Mouse (Mus musculus) kidney, postnatal 25 days (tissue): ENCODE results near the gene 3110021N24Rik.

ENCODE experiments used
- DNase-seq, 2 experiments: peaks; one replicate each; pipeline ENCODE4 v3.0.0; 2021; ENCODE audit warnings: mixed read lengths in 2 of 2

The 3110021N24Rik gene

GRCm38 (mm10) chr4:108798083-108798830, 78.8 kb downstream of the 3110021N24Rik start:
- peak; percentile 79 to 93 for DNase-seq

DNA sequence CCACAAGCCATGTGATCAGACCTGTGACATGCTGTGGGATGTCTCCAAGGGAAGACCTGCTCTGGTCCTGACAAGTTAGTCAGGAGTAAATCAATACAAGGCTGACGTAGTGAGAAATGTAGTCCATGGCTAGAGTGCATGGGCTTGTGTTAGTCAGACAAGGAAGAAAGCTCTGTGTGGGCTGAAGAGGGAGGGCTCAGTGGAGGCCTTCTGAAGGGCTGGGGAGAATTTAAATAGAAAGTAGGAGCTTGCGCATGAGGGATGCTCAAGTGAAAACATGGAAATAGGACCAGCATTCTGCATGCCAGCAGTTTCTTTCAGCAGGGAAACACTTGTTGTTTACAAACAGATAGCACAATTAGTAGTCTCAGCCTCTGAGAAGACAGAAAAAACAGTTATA, 84.1 kb downstream of the 3110021N24Rik start:
- DNase-seq: no peak

GRCm38 (mm10) chr4:108811142-108811541, 91.7 kb downstream of the 3110021N24Rik start:
- no peak for DNase-seq

GRCm38 (mm10) chr4:108811550-108811949, 92.1 kb downstream of the 3110021N24Rik start:
- DNase-seq: no peak

- DNase-seq: no peak
Measured at GRCm38 (mm10) chr4:108825677-108826076, 106.2 kb downstream of the 3110021N24Rik start.

GRCm38 (mm10) chr4:108826096-108826495, 106.6 kb downstream of the 3110021N24Rik start:
- no peak for DNase-seq

DNA sequence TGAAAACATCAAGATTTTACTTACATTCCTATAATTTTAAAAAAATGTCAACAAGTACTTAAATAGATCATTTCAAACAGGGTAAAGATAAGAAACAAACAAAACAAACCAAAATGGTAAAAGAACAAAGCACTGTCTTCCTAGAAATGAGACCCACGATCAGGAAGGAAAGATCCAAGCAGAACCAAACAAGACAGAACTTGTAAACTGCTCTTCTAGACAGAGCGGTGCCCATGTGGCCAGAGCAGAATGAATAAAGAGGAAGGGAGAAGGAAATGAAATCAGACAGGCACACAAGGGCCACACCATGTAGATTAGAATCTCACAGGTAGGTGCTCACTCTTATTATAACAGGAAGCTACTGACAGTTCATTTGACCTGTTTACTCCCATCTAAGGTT, 107.2 kb downstream of the 3110021N24Rik start:
- no peak for DNase-seq

- no peak for DNase-seq
Measured at GRCm38 (mm10) chr4:108830698-108831097, 111.2 kb downstream of the 3110021N24Rik start.
